Mouse (Mus musculus) right cerebral cortex, postnatal 14 days (tissue): ENCODE data around the gene Olfr1385.
"Not testable (repeated sequence)": the region's sequence is repeated elsewhere in the genome, so short reads cannot be mapped to it uniquely, and the experiment has no call there.

Experiments used
- DNase-seq: peaks from one replicate; pipeline ENCODE4 v3.0.0; 2022

Olfr1385 gene

DNA sequence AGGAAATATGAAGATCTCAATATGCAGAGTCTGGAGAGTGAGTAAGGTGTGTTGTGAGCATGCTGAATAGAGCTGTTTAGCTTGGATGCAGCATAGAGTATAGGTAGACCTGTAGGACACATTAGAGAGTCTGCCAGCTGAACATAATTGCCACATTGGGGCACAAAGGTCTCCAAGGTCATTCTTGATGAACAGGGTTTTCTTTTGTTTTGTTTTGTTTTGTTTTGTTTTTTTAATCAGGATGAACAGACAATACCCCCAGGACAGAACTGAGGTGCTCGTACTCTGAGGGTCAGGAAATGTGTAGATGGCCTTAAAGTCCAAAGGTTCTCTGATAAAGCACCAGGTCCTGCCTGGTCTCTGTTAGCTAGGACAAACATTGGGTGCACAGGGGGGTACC is at the start of gene Olfr1385:
Gene Olfr1385 (plus strand): TSS at position 301 of the 400 bp plus-strand sequence.
- DNase-seq = not testable (repeated sequence)

DNA sequence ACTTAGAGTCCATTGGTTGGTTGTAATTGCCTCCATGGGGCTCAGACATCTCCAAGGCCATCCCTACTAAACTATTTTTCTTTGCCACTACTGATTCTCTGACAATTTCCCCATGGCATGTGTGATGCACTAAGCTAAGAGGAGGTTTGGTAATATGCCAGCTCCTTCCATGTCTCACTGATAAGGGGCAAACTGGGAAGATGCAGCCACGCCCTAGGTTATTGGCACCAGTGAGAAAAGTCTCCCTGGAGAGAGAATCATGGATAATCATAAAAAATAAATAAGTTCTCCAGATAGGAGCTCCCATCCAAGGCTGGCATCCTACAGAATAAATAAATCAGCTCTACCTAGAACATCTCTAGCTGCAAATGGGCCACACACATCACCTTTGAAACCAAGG is 33.8 kb upstream of the Olfr1385 start, which contains the start of gene Olfr1387:
Gene Olfr1387 (plus strand): TSS at position 301 of the 400 bp plus-strand sequence.
- DNase-seq = no peak

DNA sequence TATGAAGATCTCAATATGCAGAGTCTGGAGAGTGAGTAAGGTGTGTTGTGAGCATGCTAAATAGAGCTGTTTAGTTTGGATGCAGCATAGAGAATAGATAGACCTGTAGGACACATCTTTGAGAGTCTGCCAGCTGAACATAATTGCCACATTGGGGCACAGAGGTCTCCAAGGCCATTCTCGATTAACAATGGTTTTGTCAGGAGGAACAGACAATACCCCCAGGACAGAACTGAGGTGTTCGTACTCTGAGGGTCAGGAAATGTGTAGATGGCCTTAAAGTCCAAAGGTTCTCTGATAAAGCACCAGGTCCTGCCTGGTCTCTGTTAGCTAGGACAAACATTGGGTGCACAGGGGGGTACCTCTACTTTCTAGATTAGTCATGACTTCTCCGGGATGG is 24.1 kb upstream of the Olfr1385 start, which contains the start of gene Olfr1386:
Gene Olfr1386 (plus strand): TSS at position 301 of the 400 bp plus-strand sequence.
- DNase-seq = not testable (repeated sequence)

DNA sequence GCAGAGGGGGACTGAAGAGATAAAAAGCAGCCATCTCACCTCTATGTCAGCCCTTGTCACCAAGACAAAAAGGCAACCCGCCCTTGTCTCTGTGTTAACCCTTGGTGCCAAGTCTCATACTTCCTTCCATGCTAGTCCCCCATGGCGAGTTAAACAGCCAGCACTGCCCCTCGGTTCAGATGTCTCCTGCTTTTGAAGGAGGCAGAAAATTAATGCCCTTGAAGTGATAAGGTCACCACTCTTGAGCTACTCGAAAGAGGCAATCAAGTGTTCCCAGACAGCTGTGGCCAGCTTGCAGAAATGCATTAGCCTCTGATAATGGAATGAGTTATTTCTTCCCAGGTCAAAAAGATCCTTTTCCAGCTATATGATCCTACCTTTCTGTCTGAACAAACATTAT is 2.9 kb upstream of the Olfr1385 start:
- DNase-seq = no peak

- no peak for DNase-seq
Observed at GRCm38 (mm10) chr11:49518086-49518485, 29.2 kb downstream of the Olfr1385 start.

- no peak for DNase-seq
Observed at GRCm38 (mm10) chr11:49519348-49519747, 30.5 kb downstream of the Olfr1385 start, which contains the start of gene Olfr1383. Olfr1383 (plus strand) TSS chr11:49519648.

DNA sequence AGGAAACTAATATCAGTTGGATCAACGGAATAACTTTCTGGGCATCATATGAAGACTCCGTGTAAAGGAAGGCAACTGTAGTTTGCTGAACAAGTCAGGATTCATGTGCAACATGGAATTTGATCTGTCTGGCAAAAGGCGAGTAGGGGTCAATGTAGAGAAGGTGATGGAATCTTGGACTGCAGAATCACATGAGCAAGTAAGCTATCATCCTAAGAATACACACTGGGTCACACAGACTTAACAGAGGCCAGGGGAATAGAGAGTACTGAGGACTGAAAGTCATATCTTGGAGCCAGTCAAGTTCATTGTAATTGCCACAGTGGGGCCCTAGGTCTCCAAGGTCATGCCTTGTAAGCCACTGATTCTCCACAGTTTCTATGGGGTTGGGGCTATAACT is 39.1 kb downstream of the Olfr1385 start, which contains the start of gene Olfr1382:
Gene Olfr1382 (plus strand): TSS at position 301 of the 400 bp plus-strand sequence.
- no peak for DNase-seq

GRCm38 (mm10) chr11:49532761-49533160 is 43.9 kb downstream of the Olfr1385 start:
- no peak for DNase-seq

GRCm38 (mm10) chr11:49536631-49537030 is 47.8 kb downstream of the Olfr1385 start:
- DNase-seq = peak; percentile 11

GRCm38 (mm10) chr11:49543149-49543548 is 54.3 kb downstream of the Olfr1385 start, which contains the start of gene Olfr1381:
Olfr1381 (plus strand) TSS chr11:49543449.
- DNase-seq = not testable (repeated sequence)
